Mouse (Mus musculus) ovary, adult 10 weeks (tissue): ENCODE results near the gene 3300002I08Rik. TPM values are rescaled to one million over a fixed set of nuclear protein-coding genes. Genes with fewer than 3 reads are reported as not detected.

ENCODE experiments used
- polyA plus RNA-seq: library from polyadenylated mRNA; stranded (reverse); fragments of 350-450 nt; fragmentation: Illumina TruSeq; extraction: RNeasy Lipid Tissue Mini Kit (QIAGEN cat#74804); gene quantifications from one replicate; pipeline ENCODE4 v1.2.3, GENCODE M21; 2014

3300002I08Rik gene
- 20.9 TPM for polyA plus RNA-seq

GRCm38 (mm10) chr2:150362113-150362877, at the start of gene 3300002I08Rik:
3300002I08Rik (minus strand) TSS chr2:150362765.

GRCm38 (mm10) chr2:150323402-150323801, 39.2 kb downstream of the 3300002I08Rik start, which contains the start of gene Gm10130:
Gm10130 (plus strand) TSS chr2:150323702.

Other genes with a start within 250 kb of the 3300002I08Rik start
- 60.2 TPM for gene Zfp120, start 226.1 kb downstream of the 3300002I08Rik start, polyA plus RNA-seq
- not detected for gene Gm10770, start 183.1 kb downstream of the 3300002I08Rik start, polyA plus RNA-seq
- 4.6 TPM for gene Gm14139, start 181.0 kb downstream of the 3300002I08Rik start, polyA plus RNA-seq
- 43.4 TPM for gene Zfp937, start 144.7 kb downstream of the 3300002I08Rik start, polyA plus RNA-seq
- 48.5 TPM for gene Gm21994, start 107.2 kb downstream of the 3300002I08Rik start, polyA plus RNA-seq
- 1.1 TPM for gene Gm14124, start 105.2 kb downstream of the 3300002I08Rik start, polyA plus RNA-seq
- 4.6 TPM for gene Gm10130, start 39.1 kb downstream of the 3300002I08Rik start, polyA plus RNA-seq
- gene Zfp442, start 88.7 kb upstream of the 3300002I08Rik start, polyA plus RNA-seq = 44.0 TPM
- 10.7 TPM for gene Zfp345, start 122.3 kb upstream of the 3300002I08Rik start, polyA plus RNA-seq
- gene Cst7, start 207.7 kb upstream of the 3300002I08Rik start, polyA plus RNA-seq = not detected
- 46.2 TPM for gene Apmap, start 245.8 kb upstream of the 3300002I08Rik start, polyA plus RNA-seq